Comparison of ENCODE assay signal across 19 mouse cellular contexts in the genomic region with DNA sequence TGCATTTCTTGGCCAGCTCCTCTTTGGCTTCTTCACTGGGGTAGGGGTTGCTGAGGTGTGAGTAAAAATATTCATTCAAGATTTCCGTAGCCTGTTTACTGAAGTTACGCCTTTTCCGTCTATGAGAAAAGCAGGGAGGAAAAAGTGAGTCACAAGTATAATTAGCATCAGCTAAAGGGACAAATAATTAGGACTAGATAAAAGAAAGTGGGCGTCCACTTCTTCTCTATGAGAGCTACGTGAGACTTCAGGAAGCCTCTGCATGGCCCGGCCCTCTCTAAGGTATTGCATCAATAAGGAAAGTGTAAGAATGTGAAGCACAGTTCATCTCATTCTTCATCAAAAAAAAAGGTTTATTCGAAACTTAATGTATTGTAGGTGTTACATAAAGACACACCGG.
"Had no signal": no experiment of that assay in that cellular context is flagged by ENCODE, and none has a peak within 500 bp of the region (broad histone marks: within the 10 kb centered on the region; RNA-seq: fewer than 3 reads in every experiment).

No protein-coding gene starts in this region.

- DNase-seq: kidney, adult 8-10 months; kidney, postnatal 10 days; kidney, postnatal 36 days; liver, embryonic 13.5 days; lung, embryonic 14.5 days; retina, postnatal 1 day; right cerebral cortex, postnatal 25 days; spleen, adult 18-20 months; thymus, postnatal 25 days had no signal

- H3K4me2 ChIP-seq: kidney, embryonic 15.5 days; liver, embryonic 13.5 days; lung, embryonic 14.5 days; midbrain, embryonic 12.5 days; midbrain, embryonic 15.5 days; neural tube, embryonic 12.5 days; neural tube, embryonic 15.5 days; stomach, embryonic 15.5 days had no signal

- H3K27ac ChIP-seq: kidney, embryonic 15.5 days; left cerebral cortex, adult 2 months; liver, embryonic 13.5 days; macrophage; midbrain, embryonic 12.5 days; midbrain, embryonic 15.5 days; neural tube, embryonic 12.5 days; neural tube, embryonic 15.5 days; stomach, embryonic 15.5 days had no signal

- H3K4me1 ChIP-seq: kidney, embryonic 15.5 days; liver, embryonic 13.5 days; midbrain, embryonic 12.5 days; midbrain, embryonic 15.5 days; neural tube, embryonic 12.5 days; neural tube, embryonic 15.5 days; stomach, embryonic 15.5 days had no signal

- H3K9me3 ChIP-seq: kidney, embryonic 15.5 days; liver, embryonic 13.5 days; midbrain, embryonic 12.5 days; midbrain, embryonic 15.5 days; neural tube, embryonic 12.5 days; neural tube, embryonic 15.5 days; stomach, embryonic 15.5 days had no signal

- H3K27me3 ChIP-seq: kidney, embryonic 15.5 days; liver, embryonic 13.5 days; midbrain, embryonic 12.5 days; midbrain, embryonic 15.5 days; neural tube, embryonic 12.5 days; neural tube, embryonic 15.5 days; stomach, embryonic 15.5 days had no signal

- ATAC-seq: lung, postnatal 0 days; midbrain, embryonic 15.5 days had no signal

- H3K9ac ChIP-seq: kidney, embryonic 15.5 days; liver, embryonic 13.5 days; lung, embryonic 14.5 days; midbrain, embryonic 12.5 days; midbrain, embryonic 15.5 days; neural tube, embryonic 12.5 days; neural tube, embryonic 15.5 days; stomach, embryonic 15.5 days had no signal

- H3K4me3 ChIP-seq: kidney, embryonic 15.5 days; left cerebral cortex, adult 2 months; liver, embryonic 13.5 days; midbrain, embryonic 12.5 days; midbrain, embryonic 15.5 days; myocyte; neural tube, embryonic 12.5 days; neural tube, embryonic 15.5 days; stomach, embryonic 15.5 days had no signal
